Mouse (Mus musculus): ENCODE results near the gene Fer1l4. TPM values are rescaled to one million over a fixed set of nuclear protein-coding genes. Genes with fewer than 3 reads are reported as not detected.

The Fer1l4 gene
- polyA plus RNA-seq, 1 experiment from 2014 or later = not detected

- ATAC-seq (replicated peaks; ENCODE audit: low FRiP score) (no peak), DNase-seq (ENCODE audit: low spot score) (no peak)
- WGBS = 94% methylated on average over 16 of the region's 16 CpGs
- Histone ChIP-seq H3K9ac (ENCODE audit: low read length) (no peak overlapping the region), H3K4me2 (ENCODE audit: low read depth, low read length, severe bottlenecking) (no peak overlapping the region), H3K4me1 (replicated peaks; ENCODE audit: control insufficient read depth, insufficient read depth, low read length) (no peaks in the 10 kb centered on the region), H3K27ac (ENCODE audit: low read depth, low read length) (no peak overlapping the region), H3K9me3 (ENCODE audit: control insufficient read depth, low read length) (no peaks in the 10 kb centered on the region), H3K27me3 (ENCODE audit: control insufficient read depth, insufficient read depth, low read length) (no peaks in the 10 kb centered on the region), H3K4me3 (ENCODE audit: low read depth, low read length) (no peak overlapping the region), H3K36me3 (ENCODE audit: control insufficient read depth, insufficient read depth, low read length) (peaks cover 34% of the 10 kb centered on the region)
Observed at GRCm38 (mm10) chr2:156078421-156079182, 25.9 kb upstream of the Fer1l4 start.

- no peak overlapping the region for H3K9ac ChIP-seq (ENCODE audit: low read length)
- H3K4me1 ChIP-seq (replicated peaks; ENCODE audit: control insufficient read depth, insufficient read depth, low read length) = no peaks in the 10 kb centered on the region
- peaks cover 39% of the 10 kb centered on the region for H3K36me3 ChIP-seq (ENCODE audit: control insufficient read depth, insufficient read depth, low read length)
- no peak overlapping the region for H3K4me2 ChIP-seq (ENCODE audit: low read depth, low read length, severe bottlenecking)
- ATAC-seq (replicated peaks; ENCODE audit: low FRiP score) = no peak
- no peak overlapping the region for H3K27ac ChIP-seq (ENCODE audit: low read depth, low read length)
- WGBS = 89% methylated on average over 7 of the region's 7 CpGs
- DNase-seq (ENCODE audit: low spot score) = no peak
- H3K9me3 ChIP-seq (ENCODE audit: control insufficient read depth, low read length) = no peaks in the 10 kb centered on the region
- H3K4me3 ChIP-seq (ENCODE audit: low read depth, low read length) = no peak overlapping the region
- no peaks in the 10 kb centered on the region for H3K27me3 ChIP-seq (ENCODE audit: control insufficient read depth, insufficient read depth, low read length)
Observed at GRCm38 (mm10) chr2:156077461-156077860, 24.7 kb upstream of the Fer1l4 start.

- Histone ChIP-seq H3K36me3 (ENCODE audit: control insufficient read depth, insufficient read depth, low read length) (peaks cover 37% of the 10 kb centered on the region), H3K4me2 (ENCODE audit: low read depth, low read length, severe bottlenecking) (no peak overlapping the region), H3K9ac (ENCODE audit: low read length) (no peak overlapping the region), H3K4me3 (ENCODE audit: low read depth, low read length) (no peak overlapping the region), H3K4me1 (replicated peaks; ENCODE audit: control insufficient read depth, insufficient read depth, low read length) (no peaks in the 10 kb centered on the region), H3K27me3 (ENCODE audit: control insufficient read depth, insufficient read depth, low read length) (no peaks in the 10 kb centered on the region), H3K27ac (ENCODE audit: low read depth, low read length) (no peak overlapping the region), H3K9me3 (ENCODE audit: control insufficient read depth, low read length) (no peaks in the 10 kb centered on the region)
- DNase-seq (ENCODE audit: low spot score) = no peak
- no peak for ATAC-seq (replicated peaks; ENCODE audit: low FRiP score)
- WGBS = 97% methylated on average over 15 of the region's 15 CpGs
Observed at GRCm38 (mm10) chr2:156073725-156074124, 21.0 kb upstream of the Fer1l4 start.

- H3K4me1 ChIP-seq (replicated peaks; ENCODE audit: control insufficient read depth, insufficient read depth, low read length) = peaks cover 2% of the 10 kb centered on the region; the same call in 1 of the 2 replicates
- DNase-seq (ENCODE audit: low spot score) = no peak
- 96% methylated on average over 10 of the region's 10 CpGs for WGBS
- H3K9ac ChIP-seq (ENCODE audit: low read length) = no peak overlapping the region
- ATAC-seq (replicated peaks; ENCODE audit: low FRiP score) = no peak
- no peaks in the 10 kb centered on the region for H3K9me3 ChIP-seq (ENCODE audit: control insufficient read depth, low read length)
- no peak overlapping the region for H3K4me3 ChIP-seq (ENCODE audit: low read depth, low read length)
- no peak overlapping the region for H3K27ac ChIP-seq (ENCODE audit: low read depth, low read length)
- H3K36me3 ChIP-seq (ENCODE audit: control insufficient read depth, insufficient read depth, low read length) = peaks cover 23% of the 10 kb centered on the region
- H3K4me2 ChIP-seq (ENCODE audit: low read depth, low read length, severe bottlenecking) = no peak overlapping the region
- H3K27me3 ChIP-seq (ENCODE audit: control insufficient read depth, insufficient read depth, low read length) = no peaks in the 10 kb centered on the region
Observed at GRCm38 (mm10) chr2:156071236-156071635, 18.5 kb upstream of the Fer1l4 start.

GRCm38 (mm10) chr2:156067916-156068315, 15.2 kb upstream of the Fer1l4 start:
- Histone ChIP-seq H3K36me3 (ENCODE audit: control insufficient read depth, insufficient read depth, low read length) (peaks cover 4% of the 10 kb centered on the region; the same call in 1 of the 2 replicates), H3K9ac (ENCODE audit: low read length) (no peak overlapping the region), H3K27ac (ENCODE audit: low read depth, low read length) (no peak overlapping the region), H3K4me1 (replicated peaks; ENCODE audit: control insufficient read depth, insufficient read depth, low read length) (peaks cover 11% of the 10 kb centered on the region; the same call in 1 of the 2 replicates), H3K4me3 (ENCODE audit: low read depth, low read length) (no peak overlapping the region), H3K27me3 (ENCODE audit: control insufficient read depth, insufficient read depth, low read length) (no peaks in the 10 kb centered on the region), H3K9me3 (ENCODE audit: control insufficient read depth, low read length) (no peaks in the 10 kb centered on the region), H3K4me2 (ENCODE audit: low read depth, low read length, severe bottlenecking) (no peak overlapping the region)
- 94% methylated on average over 10 of the region's 10 CpGs for WGBS
- DNase-seq (ENCODE audit: low spot score) (no peak), ATAC-seq (replicated peaks; ENCODE audit: low FRiP score) (no peak)

- no peak overlapping the region for H3K27ac ChIP-seq (ENCODE audit: low read depth, low read length)
- peak overlapping the region; percentile 93 for H3K4me2 ChIP-seq (ENCODE audit: low read depth, low read length, severe bottlenecking)
- H3K36me3 ChIP-seq (ENCODE audit: control insufficient read depth, insufficient read depth, low read length) = peaks cover 4% of the 10 kb centered on the region; the same call in 1 of the 2 replicates
- peak overlapping the region; percentile 81 for H3K9ac ChIP-seq (ENCODE audit: low read length)
- no peaks in the 10 kb centered on the region for H3K27me3 ChIP-seq (ENCODE audit: control insufficient read depth, insufficient read depth, low read length)
- peak overlapping the region; percentile 62 for H3K4me3 ChIP-seq (ENCODE audit: low read depth, low read length)
- no peaks in the 10 kb centered on the region for H3K9me3 ChIP-seq (ENCODE audit: control insufficient read depth, low read length)
- DNase-seq (ENCODE audit: low spot score) (no peak), ATAC-seq (replicated peaks; ENCODE audit: low FRiP score) (no peak)
- 35% methylated on average over 9 of the region's 10 CpGs for WGBS
- H3K4me1 ChIP-seq (replicated peaks; ENCODE audit: control insufficient read depth, insufficient read depth, low read length) = peaks cover 11% of the 10 kb centered on the region; the same call in 1 of the 2 replicates
Observed at GRCm38 (mm10) chr2:156066126-156066525, 13.4 kb upstream of the Fer1l4 start.

- H3K27me3 ChIP-seq (ENCODE audit: control insufficient read depth, insufficient read depth, low read length) = no peaks in the 10 kb centered on the region
- H3K4me2 ChIP-seq (ENCODE audit: low read depth, low read length, severe bottlenecking) = peak within 1 kb of the TSS; percentile 93
- H3K9ac ChIP-seq (ENCODE audit: low read length) = peak within 1 kb of the TSS; percentile 81
- peaks cover 11% of the 10 kb centered on the region; the same call in 1 of the 2 replicates for H3K4me1 ChIP-seq (replicated peaks; ENCODE audit: control insufficient read depth, insufficient read depth, low read length)
- peak; percentile 92 for DNase-seq (ENCODE audit: low spot score)
- H3K27ac ChIP-seq (ENCODE audit: low read depth, low read length) = peak within 1 kb of the TSS; percentile 57
- no peaks in the 10 kb centered on the region for H3K9me3 ChIP-seq (ENCODE audit: control insufficient read depth, low read length)
- ATAC-seq (replicated peaks; ENCODE audit: low FRiP score) = peak; percentile 76
- peak within 1 kb of the TSS; percentile 62 for H3K4me3 ChIP-seq (ENCODE audit: low read depth, low read length)
- WGBS = under 1% methylated on average over 79 of the region's 81 CpGs
- peaks cover 4% of the 10 kb centered on the region; the same call in 1 of the 2 replicates for H3K36me3 ChIP-seq (ENCODE audit: control insufficient read depth, insufficient read depth, low read length)
Observed at GRCm38 (mm10) chr2:156065099-156066041, 12.6 kb upstream of the Fer1l4 start, which contains the start of gene Spag4. TSS of gene Spag4 (plus strand) at chr2:156065175.

- no peaks in the 10 kb centered on the region for H3K4me1 ChIP-seq (replicated peaks; ENCODE audit: control insufficient read depth, insufficient read depth, low read length)
- no peaks in the 10 kb centered on the region for H3K36me3 ChIP-seq (ENCODE audit: control insufficient read depth, insufficient read depth, low read length)
- H3K27ac ChIP-seq (ENCODE audit: low read depth, low read length) = no peak overlapping the region
- H3K27me3 ChIP-seq (ENCODE audit: control insufficient read depth, insufficient read depth, low read length) = no peaks in the 10 kb centered on the region; the same call in 1 of the 2 replicates
- H3K4me3 ChIP-seq (ENCODE audit: low read depth, low read length) = no peak overlapping the region
- no peak overlapping the region for H3K9ac ChIP-seq (ENCODE audit: low read length)
- H3K4me2 ChIP-seq (ENCODE audit: low read depth, low read length, severe bottlenecking) = peak overlapping the region; percentile 26; the same call in 1 of the 2 replicates
- 7% methylated on average over 19 of the region's 19 CpGs for WGBS
- DNase-seq (ENCODE audit: low spot score) (no peak), ATAC-seq (replicated peaks; ENCODE audit: low FRiP score) (no peak)
- H3K9me3 ChIP-seq (ENCODE audit: control insufficient read depth, low read length) = no peaks in the 10 kb centered on the region
Observed at GRCm38 (mm10) chr2:156047929-156048328, 4.8 kb downstream of the Fer1l4 start.

Data from forebrain, embryonic 11.5 days (tissue).